Mouse (Mus musculus): ENCODE data around the gene Nck1. TPM values are rescaled to one million over a fixed set of nuclear protein-coding genes. Genes with fewer than 3 reads are reported as not detected.

The Nck1 gene
- polyA plus RNA-seq, 1 experiment from 2014 or later: 62.8 TPM

DNA sequence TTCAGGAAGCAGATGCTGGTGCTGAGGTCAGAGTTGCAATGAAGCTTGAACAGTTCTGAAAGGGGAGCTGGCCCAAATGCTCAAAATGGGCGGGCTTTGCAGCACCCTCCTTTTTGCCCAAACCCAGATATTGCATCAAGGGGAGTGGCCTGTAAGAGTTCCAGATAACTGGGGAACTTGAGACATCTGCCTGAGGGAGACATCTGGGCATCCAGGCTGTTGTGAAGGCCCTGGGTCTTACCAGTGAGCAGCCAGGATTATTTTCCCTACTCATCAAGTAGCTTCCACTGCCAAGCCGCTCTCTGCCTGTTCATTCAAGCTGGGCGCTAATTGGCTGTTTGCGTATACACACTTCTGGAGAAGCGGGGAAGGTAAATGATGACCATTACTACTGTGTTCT is 59.5 kb downstream of the Nck1 start, which contains the start of gene Il20rb:
TSS of gene Il20rb (minus strand) at position 358 of the 400 bp plus-strand sequence.
- no peak within 1 kb of the TSS for H3K27ac ChIP-seq
- WGBS: 83% methylated on average over 5 of the region's 5 CpGs

DNA sequence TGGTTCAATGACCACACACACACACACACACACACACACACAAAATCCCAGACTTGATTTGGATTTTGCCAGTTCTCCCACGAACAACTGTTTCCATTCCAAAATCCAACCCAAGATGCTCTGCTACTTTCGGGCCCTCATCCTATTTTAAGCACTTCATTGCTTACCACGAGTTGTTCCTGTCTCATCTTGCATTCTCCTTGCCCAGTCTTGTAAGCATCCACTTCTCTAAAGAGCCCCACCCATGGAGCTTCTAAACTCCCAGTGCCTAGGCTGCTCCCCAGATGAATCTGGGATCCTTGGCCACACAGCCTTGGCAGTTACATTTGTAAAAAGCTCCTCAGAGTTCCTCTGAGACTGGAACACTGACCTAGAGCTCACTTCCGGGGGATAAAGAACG is 62.6 kb downstream of the Nck1 start:
- ATAC-seq: no peak
- H3K9me3 ChIP-seq: no peaks in the 10 kb centered on the region
- H3K9ac ChIP-seq: no peak overlapping the region
- no peak overlapping the region for H3K27ac ChIP-seq
- H3K27me3 ChIP-seq (replicated peaks): no peaks in the 10 kb centered on the region
- 86% methylated on average over 5 of the region's 5 CpGs for WGBS
- H3K4me1 ChIP-seq (replicated peaks): no peaks in the 10 kb centered on the region; the same call in 1 of the 2 replicates
- H3K36me3 ChIP-seq: no peaks in the 10 kb centered on the region
- no peak overlapping the region for H3K4me2 ChIP-seq (replicated peaks)
- no peak overlapping the region for H3K4me3 ChIP-seq (replicated peaks)

More for the DNA sequence above, 59.5 kb downstream of the Nck1 start, which contains the start of gene Il20rb:
- Histone ChIP-seq H3K36me3 (no peaks in the 10 kb centered on the region), H3K4me1 (replicated peaks) (no peaks in the 10 kb centered on the region; the same call in 1 of the 2 replicates), H3K9me3 (no peaks in the 10 kb centered on the region), H3K27me3 (replicated peaks) (no peaks in the 10 kb centered on the region), H3K4me2 (replicated peaks) (no peak within 1 kb of the TSS), H3K9ac (no peak within 1 kb of the TSS), H3K4me3 (replicated peaks) (no peak within 1 kb of the TSS)
- ATAC-seq: no peak

DNA sequence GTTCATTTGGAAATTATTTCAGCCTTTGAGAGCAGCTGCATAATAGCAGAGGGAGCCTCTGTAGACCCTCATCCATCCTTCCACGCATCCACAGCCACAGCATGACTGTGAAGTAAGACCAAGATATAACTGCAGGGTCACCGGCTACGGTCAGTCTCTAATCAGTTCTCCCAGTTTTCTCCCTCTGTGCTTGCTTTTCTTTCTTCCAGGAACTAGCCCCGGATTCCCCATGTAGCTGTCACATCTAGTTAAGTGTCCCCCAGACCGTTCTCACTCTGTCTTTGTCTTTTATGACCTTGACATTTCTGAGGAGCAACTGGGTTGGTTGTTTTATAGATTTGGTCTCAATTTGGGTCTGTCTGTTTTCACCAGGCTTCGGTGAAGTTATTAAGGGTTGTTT is 64.3 kb downstream of the Nck1 start:
- no peak overlapping the region for H3K4me3 ChIP-seq (replicated peaks)
- H3K4me1 ChIP-seq (replicated peaks): no peaks in the 10 kb centered on the region
- no peaks in the 10 kb centered on the region for H3K36me3 ChIP-seq
- no peaks in the 10 kb centered on the region for H3K9me3 ChIP-seq
- H3K27ac ChIP-seq: no peak overlapping the region
- no peak overlapping the region for H3K4me2 ChIP-seq (replicated peaks)
- 75% methylated on average over 6 of the region's 6 CpGs for WGBS
- H3K27me3 ChIP-seq (replicated peaks): no peaks in the 10 kb centered on the region
- no peak overlapping the region for H3K9ac ChIP-seq
- ATAC-seq: no peak

DNA sequence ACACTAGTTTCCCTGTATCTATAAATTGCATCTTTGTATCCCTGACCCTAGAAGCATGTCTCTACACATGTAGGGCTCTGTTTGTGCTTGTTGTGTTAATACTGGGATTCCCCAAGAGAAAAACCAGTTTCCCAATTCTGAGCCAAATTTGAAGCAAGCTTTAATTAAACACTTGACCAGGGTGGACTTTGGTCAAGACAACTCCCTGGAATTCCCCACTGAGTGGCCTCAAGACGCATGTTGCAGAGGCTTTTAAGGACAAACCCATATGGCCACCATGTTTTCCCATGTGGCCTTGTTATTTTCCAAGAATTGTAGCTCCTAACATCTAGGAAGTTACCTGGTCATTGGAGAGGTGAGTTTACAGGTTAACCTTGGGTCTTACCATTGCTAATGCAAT is 71.9 kb downstream of the Nck1 start:
- H3K36me3 ChIP-seq: no peaks in the 10 kb centered on the region
- ATAC-seq: no peak
- no peak overlapping the region for H3K4me3 ChIP-seq (replicated peaks)
- no peaks in the 10 kb centered on the region for H3K9me3 ChIP-seq
- no peak overlapping the region for H3K27ac ChIP-seq
- H3K27me3 ChIP-seq (replicated peaks): no peaks in the 10 kb centered on the region
- H3K9ac ChIP-seq: no peak overlapping the region
- H3K4me1 ChIP-seq (replicated peaks): peaks cover 5% of the 10 kb centered on the region; the same call in 1 of the 2 replicates
- H3K4me2 ChIP-seq (replicated peaks): no peak overlapping the region
- WGBS: 63% methylated on average over 1 of the region's 1 CpGs

DNA sequence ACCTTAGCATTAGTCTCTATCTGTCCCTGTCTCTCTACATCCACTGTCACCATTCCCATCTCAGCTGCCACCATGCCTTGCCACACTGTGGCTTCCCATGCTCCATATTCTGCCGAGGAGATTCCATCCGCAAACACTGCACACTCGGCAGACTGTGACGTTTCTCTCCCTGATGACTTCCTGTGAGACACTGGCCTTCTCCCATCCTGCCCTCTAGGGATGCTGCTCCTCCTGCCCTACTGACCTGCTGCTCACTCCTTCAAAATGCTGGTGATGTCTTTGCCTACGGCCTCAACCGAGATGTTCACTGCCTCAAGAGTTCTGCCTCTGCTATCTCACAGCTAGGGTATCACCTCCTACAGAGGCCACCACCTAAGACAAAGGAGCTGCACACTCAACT is 72.6 kb downstream of the Nck1 start:
- H3K27ac ChIP-seq: no peak overlapping the region
- H3K4me3 ChIP-seq (replicated peaks): no peak overlapping the region
- whole genome bisulfite sequencing: 82% methylated on average over 6 of the region's 6 CpGs
- H3K9me3 ChIP-seq: no peaks in the 10 kb centered on the region
- peaks cover 5% of the 10 kb centered on the region; the same call in 1 of the 2 replicates for H3K4me1 ChIP-seq (replicated peaks)
- no peak overlapping the region for H3K9ac ChIP-seq
- no peaks in the 10 kb centered on the region for H3K27me3 ChIP-seq (replicated peaks)
- H3K4me2 ChIP-seq (replicated peaks): no peak overlapping the region
- no peaks in the 10 kb centered on the region for H3K36me3 ChIP-seq
- ATAC-seq: no peak

DNA sequence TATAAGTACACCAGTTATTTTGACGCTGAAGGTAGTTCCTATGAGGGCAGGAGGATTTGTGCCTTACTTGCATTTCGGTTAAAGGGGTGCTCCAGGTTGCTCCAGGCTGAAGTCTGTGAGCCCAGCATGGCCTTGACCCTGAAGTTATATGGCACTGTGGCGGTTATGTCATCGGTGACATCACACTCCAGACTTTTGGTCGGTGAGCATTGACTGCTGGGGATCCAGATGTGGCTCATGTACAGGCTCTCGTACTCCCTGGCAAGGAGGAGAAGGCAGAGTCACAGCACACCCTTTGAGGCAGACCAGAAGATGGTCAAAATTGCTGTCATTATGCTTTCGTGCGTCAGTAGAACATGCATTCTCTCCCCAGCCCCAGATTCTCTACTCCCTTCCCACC is 73.0 kb downstream of the Nck1 start:
- H3K4me2 ChIP-seq (replicated peaks): no peak overlapping the region
- H3K27ac ChIP-seq: no peak overlapping the region
- H3K4me3 ChIP-seq (replicated peaks): no peak overlapping the region
- no peaks in the 10 kb centered on the region for H3K9me3 ChIP-seq
- no peak for ATAC-seq
- H3K27me3 ChIP-seq (replicated peaks): no peaks in the 10 kb centered on the region
- no peaks in the 10 kb centered on the region for H3K36me3 ChIP-seq
- 92% methylated on average over 8 of the region's 8 CpGs for WGBS
- H3K4me1 ChIP-seq (replicated peaks): peaks cover 5% of the 10 kb centered on the region; the same call in 1 of the 2 replicates
- no peak overlapping the region for H3K9ac ChIP-seq

DNA sequence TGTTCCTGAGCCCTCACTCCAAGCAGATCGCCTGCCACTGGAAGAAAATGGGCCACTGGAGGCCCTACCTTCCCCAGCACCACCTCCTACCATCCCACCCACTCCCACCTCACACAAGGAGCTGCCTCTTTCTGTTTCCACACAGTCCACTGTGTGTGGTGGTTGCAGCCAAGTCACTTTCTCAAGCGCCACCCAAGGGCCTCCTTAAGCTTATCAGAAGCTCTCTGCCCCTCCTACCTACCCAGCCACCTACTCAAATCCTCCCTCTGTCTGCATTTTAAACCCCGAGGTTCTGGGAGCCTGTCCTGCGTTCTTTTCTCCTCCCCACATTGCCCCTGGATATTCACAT is 74.4 kb downstream of the Nck1 start:
- Histone ChIP-seq H3K9ac (no peak overlapping the region), H3K4me3 (replicated peaks) (no peak overlapping the region), H3K36me3 (no peaks in the 10 kb centered on the region), H3K9me3 (no peaks in the 10 kb centered on the region), H3K4me1 (replicated peaks) (peaks cover 5% of the 10 kb centered on the region; the same call in 1 of the 2 replicates), H3K27ac (no peak overlapping the region), H3K27me3 (replicated peaks) (no peaks in the 10 kb centered on the region), H3K4me2 (replicated peaks) (no peak overlapping the region)
- ATAC-seq: no peak
- 69% methylated on average over 4 of the region's 4 CpGs for WGBS

DNA sequence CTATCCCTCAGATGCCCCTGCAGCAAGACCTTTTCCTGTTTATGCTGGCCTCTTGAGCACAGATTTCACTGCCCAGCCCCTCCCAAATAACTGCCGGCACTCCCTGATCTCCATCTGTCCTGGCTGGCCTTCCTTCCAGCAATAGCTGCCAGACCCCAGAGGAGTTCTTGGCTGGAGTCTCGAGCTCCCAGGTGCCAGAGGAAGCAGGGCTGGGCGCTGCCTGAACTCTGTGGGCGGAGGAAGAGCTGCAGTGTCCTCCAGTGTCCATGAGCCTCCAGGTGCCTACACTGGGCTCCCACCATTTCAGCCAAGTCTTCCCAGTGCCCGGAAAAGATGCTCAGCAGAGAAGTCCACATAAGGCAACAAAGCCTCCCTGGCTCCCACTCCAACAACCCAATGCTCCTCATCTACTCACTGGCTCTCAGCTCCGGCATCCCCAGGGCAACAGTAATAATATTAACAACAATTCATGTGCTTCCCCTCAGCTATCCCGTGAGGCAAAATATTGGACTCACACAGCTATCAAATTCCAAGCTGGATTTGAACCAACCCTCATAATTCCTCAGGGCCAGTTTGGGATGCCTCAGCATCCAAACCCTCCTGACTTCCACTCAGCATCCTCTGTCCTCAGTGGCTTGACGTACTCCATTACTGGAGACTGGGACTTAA is 74.9 kb downstream of the Nck1 start:
- Histone ChIP-seq H3K4me1 (replicated peaks) (peaks cover 5% of the 10 kb centered on the region; the same call in 1 of the 2 replicates), H3K9me3 (no peaks in the 10 kb centered on the region), H3K9ac (no peak overlapping the region), H3K27me3 (replicated peaks) (no peaks in the 10 kb centered on the region), H3K27ac (no peak overlapping the region), H3K36me3 (no peaks in the 10 kb centered on the region), H3K4me3 (replicated peaks) (no peak overlapping the region), H3K4me2 (replicated peaks) (no peak overlapping the region)
- 53% methylated on average over 8 of the region's 8 CpGs for WGBS
- ATAC-seq: peak; percentile 55

DNA sequence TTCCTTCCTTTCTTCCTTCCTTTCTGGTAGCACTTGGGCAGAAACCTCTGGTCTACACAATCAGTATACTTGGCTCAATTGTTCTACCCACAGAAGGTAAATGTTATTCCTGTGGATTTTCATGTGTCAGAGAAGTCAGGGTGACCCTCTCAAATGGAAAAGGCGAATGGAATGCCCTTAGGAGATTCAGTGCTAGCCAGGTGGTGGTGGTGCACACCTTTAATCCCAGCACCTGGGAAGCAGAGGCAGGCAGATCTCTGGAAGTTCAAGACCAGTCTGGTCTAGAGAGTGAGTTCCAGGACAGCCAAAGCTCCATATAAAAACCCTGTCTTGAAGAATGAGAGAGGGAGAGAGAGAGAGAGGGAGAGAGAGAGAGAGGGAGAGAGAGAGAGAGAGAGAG is 75.7 kb downstream of the Nck1 start:
- Histone ChIP-seq H3K4me1 (replicated peaks) (peaks cover 5% of the 10 kb centered on the region; the same call in 1 of the 2 replicates), H3K36me3 (no peaks in the 10 kb centered on the region), H3K4me2 (replicated peaks) (no peak overlapping the region), H3K27ac (no peak overlapping the region), H3K9ac (no peak overlapping the region), H3K4me3 (replicated peaks) (no peak overlapping the region), H3K9me3 (no peaks in the 10 kb centered on the region), H3K27me3 (replicated peaks) (no peaks in the 10 kb centered on the region)
- 78% methylated on average over 1 of the region's 1 CpGs for WGBS
- no peak for ATAC-seq

DNA sequence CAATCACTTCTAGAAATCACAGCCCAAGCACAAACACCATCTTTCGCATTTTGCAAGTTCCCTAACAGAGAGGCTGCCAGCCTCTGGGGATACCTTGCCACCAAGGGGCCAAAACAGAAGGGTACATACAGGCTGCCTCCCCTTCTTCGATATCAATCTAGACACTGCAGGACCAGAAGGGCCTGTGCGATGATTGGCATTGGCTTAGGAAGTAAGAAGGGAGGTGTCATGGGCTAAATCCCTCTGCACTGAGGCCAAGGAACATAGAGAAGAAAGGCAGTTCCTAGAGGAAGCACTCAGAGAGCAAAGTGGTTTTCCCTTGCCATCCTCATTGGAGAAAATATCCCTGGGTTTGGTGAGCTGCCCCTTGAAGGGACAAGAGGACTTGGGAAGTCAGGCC is 76.3 kb downstream of the Nck1 start:
- Histone ChIP-seq H3K4me3 (replicated peaks) (no peak overlapping the region), H3K27me3 (replicated peaks) (no peaks in the 10 kb centered on the region), H3K27ac (no peak overlapping the region), H3K9ac (no peak overlapping the region), H3K4me2 (replicated peaks) (no peak overlapping the region), H3K36me3 (no peaks in the 10 kb centered on the region), H3K4me1 (replicated peaks) (peaks cover 5% of the 10 kb centered on the region; the same call in 1 of the 2 replicates), H3K9me3 (no peaks in the 10 kb centered on the region)
- WGBS: 97% methylated on average over 3 of the region's 3 CpGs
- no peak for ATAC-seq

DNA sequence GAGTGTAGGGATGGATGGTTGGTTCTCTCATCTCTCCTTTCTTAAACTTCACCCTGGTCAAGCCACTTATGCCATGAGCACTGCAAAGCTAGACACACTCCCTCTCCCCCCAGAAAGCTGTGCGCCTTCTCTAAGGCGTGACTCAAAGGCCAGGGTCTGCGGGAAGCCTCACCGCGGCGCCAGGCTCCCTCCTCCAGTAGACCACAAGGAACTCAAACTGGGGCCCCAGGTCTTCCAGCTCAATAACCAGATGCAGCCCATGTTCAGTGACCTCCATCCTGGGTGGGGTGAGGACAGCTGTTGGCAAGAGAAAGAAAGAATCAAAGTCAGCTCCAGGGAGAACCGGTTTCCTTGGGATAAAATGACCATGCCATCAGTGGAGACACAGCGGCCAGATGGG is 77.8 kb downstream of the Nck1 start:
- Histone ChIP-seq H3K9me3 (no peaks in the 10 kb centered on the region), H3K27me3 (replicated peaks) (no peaks in the 10 kb centered on the region), H3K4me1 (replicated peaks) (peaks cover 5% of the 10 kb centered on the region; the same call in 1 of the 2 replicates), H3K4me2 (replicated peaks) (no peak overlapping the region), H3K9ac (no peak overlapping the region), H3K4me3 (replicated peaks) (no peak overlapping the region), H3K36me3 (no peaks in the 10 kb centered on the region), H3K27ac (no peak overlapping the region)
- WGBS: 98% methylated on average over 8 of the region's 8 CpGs
- no peak for ATAC-seq

DNA sequence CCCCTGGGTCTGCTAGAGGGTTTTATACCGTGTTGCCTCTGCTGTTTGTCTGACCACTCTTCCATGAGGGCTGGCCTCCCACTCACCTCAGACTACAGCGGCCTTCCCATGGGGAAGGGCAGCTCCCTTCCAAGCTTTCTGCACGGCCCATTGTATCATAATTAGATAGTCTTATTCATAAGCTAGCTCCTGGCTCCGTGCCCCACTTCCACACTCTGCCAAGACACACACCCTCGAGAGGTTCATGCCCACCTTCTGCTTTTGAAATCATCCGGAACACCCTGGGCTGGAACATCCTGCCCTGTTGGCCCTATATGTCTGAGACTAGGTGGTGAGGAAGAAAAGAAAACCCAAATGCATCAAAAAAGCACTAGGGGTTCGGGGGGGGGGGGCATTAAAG is 78.3 kb downstream of the Nck1 start:
- Histone ChIP-seq H3K4me1 (replicated peaks) (peaks cover 5% of the 10 kb centered on the region; the same call in 1 of the 2 replicates), H3K4me2 (replicated peaks) (no peak overlapping the region), H3K36me3 (no peaks in the 10 kb centered on the region), H3K4me3 (replicated peaks) (no peak overlapping the region), H3K9ac (no peak overlapping the region), H3K27ac (no peak overlapping the region), H3K9me3 (no peaks in the 10 kb centered on the region), H3K27me3 (replicated peaks) (no peaks in the 10 kb centered on the region)
- WGBS: 79% methylated on average over 7 of the region's 7 CpGs
- ATAC-seq: no peak

DNA sequence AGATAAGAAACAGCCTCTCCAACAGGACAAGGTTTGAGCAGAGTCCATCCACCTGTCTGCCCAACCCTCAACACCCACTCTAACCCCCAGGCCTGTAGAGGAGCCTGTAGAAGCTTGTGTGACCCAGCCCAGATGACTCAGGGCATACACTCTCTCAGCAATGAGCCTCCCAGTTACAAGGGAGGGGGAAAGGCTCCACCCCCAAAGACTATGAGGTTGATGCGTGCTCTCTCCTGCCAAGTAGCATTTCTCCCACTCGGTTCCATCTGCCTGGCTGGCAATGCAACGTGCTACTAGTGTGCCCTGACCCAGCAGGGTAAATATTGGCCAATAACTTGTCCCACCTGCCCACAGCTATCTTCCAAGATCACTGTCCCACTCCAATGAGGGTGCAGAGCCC is 79.2 kb downstream of the Nck1 start:
- 66% methylated on average over 3 of the region's 3 CpGs for WGBS

More for the DNA sequence above, 79.2 kb downstream of the Nck1 start:
- H3K27ac ChIP-seq: no peak overlapping the region
- H3K9me3 ChIP-seq: no peaks in the 10 kb centered on the region
- no peaks in the 10 kb centered on the region for H3K36me3 ChIP-seq
- no peaks in the 10 kb centered on the region for H3K27me3 ChIP-seq (replicated peaks)
- no peak overlapping the region for H3K4me3 ChIP-seq (replicated peaks)
- H3K4me2 ChIP-seq (replicated peaks): no peak overlapping the region
- peaks cover 5% of the 10 kb centered on the region; the same call in 1 of the 2 replicates for H3K4me1 ChIP-seq (replicated peaks)
- ATAC-seq: peak; percentile 67
- no peak overlapping the region for H3K9ac ChIP-seq

All from intestine, embryonic 15.5 days (tissue).